Mouse (Mus musculus) testis, adult 2 months (tissue): ENCODE data around the gene Elmo1.

Source experiments
- CTCF ChIP-seq: fragments of 200-500 bp; IDR thresholded peaks from 2 replicates; pipeline ENCODE4 v1.5.1; 2012; ENCODE audit warnings: low read depth, mild to moderate bottlenecking, inconsistent platforms, low read length, moderate library complexity; ENCODE audit not compliant: control insufficient read depth, insufficient read depth, insufficient replicate concordance
- POLR2A ChIP-seq: fragments of 200-500 bp; IDR thresholded peaks from 2 replicates; pipeline ENCODE4 v1.6.1; 2012; ENCODE audit warnings: low read depth, mild to moderate bottlenecking, inconsistent platforms, low read length, moderate library complexity; ENCODE audit not compliant: control insufficient read depth

GRCm38 (mm10) chr13:20231837-20232728 is 141.7 kb downstream of the Elmo1 start:
- TF ChIP-seq POLR2A (no peak), CTCF (no peak)
